Mouse (Mus musculus): ENCODE measurements at regions not wholly inside any gene's neighbourhood (a gene's known extent, or its start where the extent isn't known, plus 50 kb on each side); places are given as distances from the start of the nearest gene placed in this dataset.

DNA sequence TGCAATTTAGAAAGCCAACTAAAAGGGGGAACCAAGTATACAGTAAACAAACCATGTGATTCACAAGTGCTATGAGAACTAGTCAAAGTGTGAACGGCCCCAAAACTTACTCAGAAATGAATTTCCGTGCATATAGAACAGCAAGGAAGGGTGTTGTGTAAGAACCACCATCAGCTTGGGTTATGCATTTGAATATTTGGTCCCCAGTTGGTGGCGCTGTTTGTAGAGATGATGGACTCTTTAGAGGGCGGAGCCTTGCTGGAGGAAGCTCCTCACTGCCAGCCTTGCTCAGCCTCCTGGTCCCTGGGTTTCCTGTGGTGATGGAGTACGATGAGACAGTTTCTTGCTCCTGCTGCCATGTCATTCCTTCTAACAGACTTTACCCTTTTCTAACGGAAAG, 556.7 kb upstream of the Adgrl2 start:
- TF ChIP-seq CTCF (IDR thresholded peaks at IDR 0.05) (no peak), POLR2A (IDR thresholded peaks at IDR 0.05; ENCODE audit: insufficient read depth, low read depth, low read length) (no peak), EP300 (IDR thresholded peaks at IDR 0.05; ENCODE audit: insufficient read depth, low read depth, low read length) (no peak)
